8 mouse cellular contexts compared by ENCODE assay signal in the genomic region with DNA sequence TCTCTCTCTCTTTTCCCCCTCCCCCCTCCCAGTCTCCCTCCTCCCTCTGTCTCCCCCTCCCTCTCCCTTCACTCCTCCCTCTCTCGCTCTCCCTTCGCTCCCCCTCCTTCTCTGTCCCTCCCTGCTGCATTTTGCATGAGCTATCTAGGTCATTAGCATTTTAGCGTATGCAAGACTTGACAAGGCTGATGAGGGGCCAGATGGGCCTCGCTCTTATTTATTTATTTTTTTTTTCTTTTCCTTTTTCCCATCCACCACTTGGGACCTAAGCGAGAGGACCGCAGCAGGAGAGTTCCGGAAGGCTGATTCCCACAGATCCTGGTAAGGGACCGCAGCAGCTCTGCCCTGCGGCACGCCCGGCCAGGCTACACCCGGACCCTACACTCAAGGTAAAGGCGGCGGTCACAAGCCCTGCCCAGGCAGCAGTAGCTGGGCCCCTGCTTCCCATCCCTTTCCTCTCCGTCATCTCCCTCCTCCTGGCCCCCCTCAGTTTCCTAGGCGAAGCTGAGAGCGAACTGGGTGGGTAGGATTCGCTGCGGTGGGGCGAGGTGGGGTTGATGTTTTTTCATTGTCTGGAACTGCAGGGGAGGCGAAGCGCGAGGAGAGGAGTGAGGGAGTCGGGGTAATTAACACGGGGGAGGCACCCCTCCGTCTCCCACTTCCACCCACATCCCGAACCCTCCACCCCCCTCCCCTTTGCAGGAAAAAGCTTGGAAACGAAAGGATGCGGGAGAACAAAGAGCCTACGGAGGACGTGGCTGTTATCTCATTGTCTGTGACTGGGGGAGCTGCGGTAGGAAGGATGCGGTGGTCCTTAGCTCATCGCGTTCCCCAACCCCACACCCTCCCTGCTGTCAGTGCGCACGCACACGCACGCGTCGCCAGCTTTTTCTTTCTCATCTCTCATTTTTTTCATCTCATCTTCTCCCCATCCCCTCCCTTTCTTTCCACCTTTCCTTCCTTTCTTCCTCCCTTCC.
DNase-seq lines count a peak whose midpoint lies in the region; ATAC-seq lines count a peak whose summit lies in the region.

No protein-coding gene starts in this region.

- no peak for ATAC-seq in heart, embryonic 16.5 days (replicated peaks; ENCODE audit: extremely low read depth, insufficient read depth, low FRiP score)
- 0 out of 2 replicates have a peak, but pooled peaks have one; percentile 24 for ATAC-seq in embryonic facial prominence, embryonic 14.5 days (ENCODE audit: low read depth)
- peak; percentile 9 for ATAC-seq in neural tube, embryonic 14.5 days (ENCODE audit: low read depth)
- ATAC-seq in inflammation-experienced regulatory T-cells, adult 6 months, result no peak
- ATAC-seq in granulocyte monocyte progenitor cell, adult 5-6 weeks (replicated peaks; ENCODE audit: poor library complexity, severe bottlenecking), result no peak

- no peaks in the 10 kb centered on the region for H3K9me3 ChIP-seq in heart, embryonic 16.5 days (replicated peaks; ENCODE audit: control insufficient read depth, low read length)
- H3K9me3 ChIP-seq in embryonic facial prominence, embryonic 14.5 days (ENCODE audit: control insufficient read depth, low read length), result no peaks in the 10 kb centered on the region
- no peaks in the 10 kb centered on the region for H3K9me3 ChIP-seq in neural tube, embryonic 14.5 days (ENCODE audit: control insufficient read depth, low read length)

- peak overlapping the region; percentile 30 for H3K4me3 ChIP-seq in heart, embryonic 16.5 days (ENCODE audit: low read length)
- H3K4me3 ChIP-seq in embryonic facial prominence, embryonic 14.5 days (ENCODE audit: low read depth, low read length), result peak overlapping the region; percentile 47
- H3K4me3 ChIP-seq in neural tube, embryonic 14.5 days (ENCODE audit: low read depth, low read length), result peak overlapping the region; percentile 55

- peaks cover 22% of the 10 kb centered on the region for H3K4me1 ChIP-seq in heart, embryonic 16.5 days (ENCODE audit: control insufficient read depth, insufficient read depth, low read length)
- peaks cover 16% of the 10 kb centered on the region for H3K4me1 ChIP-seq in embryonic facial prominence, embryonic 14.5 days (ENCODE audit: control insufficient read depth, insufficient read depth, low read length)
- peaks cover 9% of the 10 kb centered on the region; the same call in 1 of the 2 replicates for H3K4me1 ChIP-seq in neural tube, embryonic 14.5 days (ENCODE audit: control insufficient read depth, insufficient read depth, low read length)

- no peaks in the 10 kb centered on the region for H3K36me3 ChIP-seq in heart, embryonic 16.5 days (ENCODE audit: control insufficient read depth, insufficient read depth)
- no peaks in the 10 kb centered on the region for H3K36me3 ChIP-seq in embryonic facial prominence, embryonic 14.5 days (ENCODE audit: control insufficient read depth, insufficient read depth, low read length)
- H3K36me3 ChIP-seq in neural tube, embryonic 14.5 days (ENCODE audit: control insufficient read depth, insufficient read depth, low read length), result peaks cover 19% of the 10 kb centered on the region

- WGBS in heart, embryonic 16.5 days, result under 1% methylated on average over 41 of the region's 41 CpGs
- 1% methylated on average over 37 of the region's 41 CpGs for WGBS in embryonic facial prominence, embryonic 14.5 days
- WGBS in neural tube, embryonic 14.5 days, result under 1% methylated on average over 39 of the region's 41 CpGs

- H3K9ac ChIP-seq in heart, embryonic 16.5 days (ENCODE audit: low read length), result no peak overlapping the region
- H3K9ac ChIP-seq in embryonic facial prominence, embryonic 14.5 days (ENCODE audit: low read depth, low read length), result peak overlapping the region; percentile 45; the same call in 1 of the 2 replicates
- H3K9ac ChIP-seq in neural tube, embryonic 14.5 days (replicated peaks; ENCODE audit: low read depth, low read length), result peak overlapping the region; percentile 99

- intact Hi-C loops in heart, postnatal 10 days (cut with DNase I), result no loop called here

- no peak overlapping the region for H3K27ac ChIP-seq in heart, embryonic 16.5 days (ENCODE audit: low read length)
- H3K27ac ChIP-seq in embryonic facial prominence, embryonic 14.5 days (replicated peaks; ENCODE audit: low read depth, low read length), result no peak overlapping the region; the same call in 1 of the 2 replicates
- H3K27ac ChIP-seq in neural tube, embryonic 14.5 days (ENCODE audit: low read depth, low read length), result peak overlapping the region; percentile 100

- H3K4me2 ChIP-seq in heart, embryonic 16.5 days (ENCODE audit: low read depth, low read length), result peak overlapping the region; percentile 52
- H3K4me2 ChIP-seq in embryonic facial prominence, embryonic 14.5 days (ENCODE audit: low read depth, low read length), result peak overlapping the region; percentile 54
- H3K4me2 ChIP-seq in neural tube, embryonic 14.5 days (ENCODE audit: low read depth, low read length), result peak overlapping the region; percentile 100

- H3K27me3 ChIP-seq in heart, embryonic 16.5 days (ENCODE audit: control insufficient read depth, insufficient read depth, low read length), result peaks cover 82% of the 10 kb centered on the region
- peaks cover 87% of the 10 kb centered on the region for H3K27me3 ChIP-seq in embryonic facial prominence, embryonic 14.5 days (replicated peaks; ENCODE audit: control insufficient read depth, insufficient read depth, low read length)
- no peaks in the 10 kb centered on the region for H3K27me3 ChIP-seq in neural tube, embryonic 14.5 days (ENCODE audit: control insufficient read depth, insufficient read depth, low read length)

- DNase-seq in heart, postnatal 10 days, result no peak
- DNase-seq in brain, adult 2 months (ENCODE audit: low read depth, low spot score), result peak; percentile 99
- DNase-seq in embryonic facial prominence, embryonic 14.5 days (ENCODE audit: low spot score), result no peak
- peak; percentile 63 to 85 for DNase-seq in layer of hippocampus, postnatal 14 days (ENCODE audit: low spot score in 2 of 2)

Comparison
In these comparisons a context has a peak if more than half of its experiments do, and no peak if none do; other contexts are left out.
1. ATAC-seq: peak in embryonic facial prominence, embryonic 14.5 days (single experiment) and neural tube, embryonic 14.5 days (single experiment); none in heart, embryonic 16.5 days (single experiment), inflammation-experienced regulatory T-cells, adult 6 months (single experiment) and granulocyte monocyte progenitor cell, adult 5-6 weeks (single experiment).
2. DNase-seq: peak in brain, adult 2 months (single experiment) and layer of hippocampus, postnatal 14 days (2 of 2); none in heart, postnatal 10 days (0 of 2) and embryonic facial prominence, embryonic 14.5 days (single experiment).
3. Peak in every context shown above with its lines, with median percentiles within 50 percentile points of each other: H3K4me2 ChIP-seq and H3K4me3 ChIP-seq.